Mouse (Mus musculus): ENCODE measurements at regions not wholly inside any gene's neighbourhood (a gene's known extent, or its start where the extent isn't known, plus 50 kb on each side); places are given as distances from the start of the nearest gene placed in this dataset.

DNA sequence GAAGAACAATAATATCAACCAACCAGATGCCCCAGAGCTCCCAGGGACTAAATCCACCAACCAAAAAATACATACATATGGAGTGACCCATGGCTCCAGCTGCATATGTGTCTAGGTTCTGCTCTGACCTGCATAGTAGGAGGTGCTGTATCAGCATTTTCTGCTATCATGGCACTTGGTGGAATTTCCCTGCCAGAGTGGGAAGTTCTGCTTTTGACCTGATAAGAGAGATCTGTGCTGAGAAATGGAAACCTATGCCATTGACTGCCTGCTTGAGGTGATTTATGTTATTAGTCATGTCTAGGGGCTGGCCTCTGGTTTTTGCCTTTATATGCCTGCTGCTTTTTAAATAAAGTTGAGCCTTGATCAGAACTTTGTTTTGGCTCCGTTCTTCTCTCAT is 893.4 kb upstream of the Mdga2 start:
- no peak for TF ChIP-seq ZNF384 (IDR thresholded peaks at IDR 0.05; ENCODE audit: low read depth, low read length)
- TF ChIP-seq CHD2 (IDR thresholded peaks at IDR 0.05; ENCODE audit: low read depth, low read length), result no peak
- TF ChIP-seq MAFK (IDR thresholded peaks at IDR 0.05; ENCODE audit: insufficient read depth, low read depth, low read length), result 0 out of 2 replicates have a peak, but pooled peaks have one; percentile 22
- TF ChIP-seq ZC3H11A (IDR thresholded peaks at IDR 0.05; ENCODE audit: borderline replicate concordance, low read depth, low read length), result no peak

Measured in ES-E14 (cell line).